Mouse (Mus musculus) lung, postnatal 0 days (tissue): Measurements from ENCODE around the gene Dnajb5. TPM values are rescaled to one million over a fixed set of nuclear protein-coding genes. Genes with fewer than 3 reads are reported as not detected.

Experiments
- ATAC-seq: fragments of 200-750 bp; cut with Nextera tagmentation; 2 replicates; pipeline ENCODE4 v1.8.0; 2017; ENCODE audit warnings: moderate library complexity
- DNase-seq: peaks from one replicate; pipeline ENCODE4 v3.0.0-alpha.2; 2016; ENCODE audit warnings: low spot score
- H3K27ac ChIP-seq: fragments of 300-500 bp; sonication (generic); 2 replicates; pipeline ENCODE4 v1.5.1; 2014; ENCODE audit warnings: antibody characterized with exemption, mild to moderate bottlenecking, low read length, mixed read lengths
- H3K27me3 ChIP-seq: fragments of 300-500 bp; sonication (generic); replicated peaks from 2 replicates; pipeline ENCODE4 v1.6.1; 2014; ENCODE audit warnings: low read length, mixed read lengths; ENCODE audit not compliant: insufficient read depth
- H3K36me3 ChIP-seq: fragments of 300-500 bp; sonication (generic); 2 replicates; pipeline ENCODE4 v1.6.1; 2014; ENCODE audit warnings: low read length, mixed read lengths; ENCODE audit not compliant: insufficient read depth
- H3K4me1 ChIP-seq: fragments of 300-500 bp; sonication (generic); 2 replicates; pipeline ENCODE4 v1.6.1; 2014; ENCODE audit warnings: antibody characterized with exemption, low read depth, low read length, mixed read lengths; ENCODE audit not compliant: insufficient read depth
- H3K4me2 ChIP-seq: fragments of 300-500 bp; sonication (generic); replicated peaks from 2 replicates; pipeline ENCODE4 v1.6.1; 2014; ENCODE audit warnings: low read depth, mild to moderate bottlenecking, low read length, moderate library complexity, mixed read lengths
- H3K4me3 ChIP-seq: fragments of 300-500 bp; sonication (generic); 2 replicates; pipeline ENCODE4 v1.5.1; 2014; ENCODE audit warnings: low read depth, low read length
- H3K9ac ChIP-seq: fragments of 300-500 bp; sonication (generic); replicated peaks from 2 replicates; pipeline ENCODE4 v1.6.1; 2014; ENCODE audit warnings: low read depth, mild to moderate bottlenecking
- H3K9me3 ChIP-seq: fragments of 300-500 bp; sonication (generic); 2 replicates; pipeline ENCODE4 v1.6.1; 2016; ENCODE audit warnings: low read length, mixed read lengths
- CTCF ChIP-seq: IDR thresholded peaks from 2 replicates; pipeline ENCODE4 v1.5.1; 2016; ENCODE audit warnings: antibody characterized with exemption, mild to moderate bottlenecking
- EP300 ChIP-seq: IDR thresholded peaks from 2 replicates; pipeline ENCODE4 v1.6.1; 2016; ENCODE audit warnings: antibody characterized with exemption, mild to moderate bottlenecking, control low read depth
- WGBS: fragments of 180-500 bp; shearing (Covaris S2); extraction: QIAGEN DNeasy Blood & Tissue Kit; methylation state at CpG from one replicate; pipeline ENCODE4 v1.1.7; 2014; 5-methylcytosine and 5-hydroxymethylcytosine counted together
- polyA plus RNA-seq: library from polyadenylated mRNA; unstranded; fragments of >200 nt; fragmentation: Nextera tagmentation; extraction: Ambion mirVana; gene quantifications from 2 replicates; pipeline ENCODE4 v1.2.1, GENCODE M21; 2015

Gene Dnajb5
- polyA plus RNA-seq, 1 experiment from 2014 or later: 5.7 TPM

- no peaks in the 10 kb centered on the region for H3K9me3 ChIP-seq
- ATAC-seq (no peak), DNase-seq (no peak)
- no peaks in the 10 kb centered on the region for H3K27me3 ChIP-seq
- no peak overlapping the region for H3K9ac ChIP-seq
- whole genome bisulfite sequencing: 49% methylated on average over 8 of the region's 8 CpGs
- TF ChIP-seq EP300 (no peak), CTCF (no peak)
- no peaks in the 10 kb centered on the region for H3K36me3 ChIP-seq
- H3K4me1 ChIP-seq: no peaks in the 10 kb centered on the region
- no peak overlapping the region for H3K4me3 ChIP-seq
- no peak overlapping the region for H3K27ac ChIP-seq
- no peak overlapping the region for H3K4me2 ChIP-seq
These were observed 17.2 kb upstream of the Dnajb5 start for GRCm38 (mm10) chr4:42932229-42932969.

GRCm38 (mm10) chr4:42933630-42934029, 16.0 kb upstream of the Dnajb5 start:
- Histone ChIP-seq H3K4me1 (no peaks in the 10 kb centered on the region), H3K4me2 (peak overlapping the region; percentile 17; the same call in 1 of the 2 replicates), H3K9me3 (no peaks in the 10 kb centered on the region), H3K9ac (no peak overlapping the region), H3K4me3 (no peak overlapping the region), H3K27ac (no peak overlapping the region), H3K36me3 (no peaks in the 10 kb centered on the region), H3K27me3 (no peaks in the 10 kb centered on the region)
- WGBS: 5% methylated on average over 22 of the region's 22 CpGs
- DNase-seq (peak; percentile 61), ATAC-seq (peak; percentile 62)
- no peak for TF ChIP-seq EP300
- TF ChIP-seq CTCF: peak; percentile 49

GRCm38 (mm10) chr4:42941396-42941795, 8.2 kb upstream of the Dnajb5 start:
- Histone ChIP-seq H3K4me2 (no peak overlapping the region), H3K36me3 (no peaks in the 10 kb centered on the region), H3K9me3 (no peaks in the 10 kb centered on the region), H3K9ac (no peak overlapping the region), H3K27me3 (no peaks in the 10 kb centered on the region), H3K27ac (no peak overlapping the region), H3K4me3 (no peak overlapping the region), H3K4me1 (no peaks in the 10 kb centered on the region)
- ATAC-seq: no peak
- no peak for TF ChIP-seq EP300
- TF ChIP-seq CTCF: no peak
- WGBS: 78% methylated on average over 7 of the region's 7 CpGs
- no peak for DNase-seq

GRCm38 (mm10) chr4:42943341-42943740, 6.3 kb upstream of the Dnajb5 start:
- no peak for ATAC-seq
- H3K4me2 ChIP-seq: no peak overlapping the region
- no peaks in the 10 kb centered on the region for H3K4me1 ChIP-seq
- no peak overlapping the region for H3K27ac ChIP-seq
- DNase-seq: no peak
- TF ChIP-seq EP300 (no peak), CTCF (no peak)
- no peak overlapping the region for H3K9ac ChIP-seq
- 58% methylated on average over 5 of the region's 5 CpGs for WGBS
- no peak overlapping the region for H3K4me3 ChIP-seq
- no peaks in the 10 kb centered on the region for H3K36me3 ChIP-seq
- no peaks in the 10 kb centered on the region for H3K9me3 ChIP-seq
- 0 out of 2 replicates have a peak, but pooled peaks cover 4% of the 10 kb centered on the region for H3K27me3 ChIP-seq

- no peak for ATAC-seq
- no peak overlapping the region for H3K27ac ChIP-seq
- no peak for DNase-seq
- no peak overlapping the region for H3K4me2 ChIP-seq
- no peak overlapping the region for H3K4me3 ChIP-seq
- WGBS: 86% methylated on average over 9 of the region's 9 CpGs
- H3K27me3 ChIP-seq: 0 out of 2 replicates have a peak, but pooled peaks cover 7% of the 10 kb centered on the region
- no peaks in the 10 kb centered on the region for H3K36me3 ChIP-seq
- no peak for TF ChIP-seq EP300
- no peak for TF ChIP-seq CTCF
- H3K9me3 ChIP-seq: no peaks in the 10 kb centered on the region
- no peaks in the 10 kb centered on the region for H3K4me1 ChIP-seq
- no peak overlapping the region for H3K9ac ChIP-seq
These were observed 5.4 kb upstream of the Dnajb5 start for GRCm38 (mm10) chr4:42944185-42944584.

- Histone ChIP-seq H3K4me1 (no peaks in the 10 kb centered on the region), H3K9ac (no peak overlapping the region), H3K4me2 (no peak overlapping the region), H3K9me3 (no peaks in the 10 kb centered on the region), H3K27ac (no peak overlapping the region), H3K27me3 (0 out of 2 replicates have a peak, but pooled peaks cover 7% of the 10 kb centered on the region), H3K36me3 (no peaks in the 10 kb centered on the region), H3K4me3 (no peak overlapping the region)
- ATAC-seq (no peak), DNase-seq (peak; percentile 60)
- 6% methylated on average over 6 of the region's 6 CpGs for WGBS
- TF ChIP-seq CTCF: no peak
- TF ChIP-seq EP300: no peak
These were observed 4.6 kb upstream of the Dnajb5 start for GRCm38 (mm10) chr4:42945043-42945442.
